Mouse (Mus musculus): ENCODE results near the gene Sdf2.
"Not testable (repeated sequence)": the region's sequence is repeated elsewhere in the genome, so short reads cannot be mapped to it uniquely, and the experiment has no call there.

Sdf2 gene

GRCm38 (mm10) chr11:78261380-78262352 is 16.1 kb downstream of the Sdf2 start, which contains the start of gene 2610507B11Rik:
Gene 2610507B11Rik, plus strand, starts transcription at chr11:78261752.
- peak; percentile 69 for DNase-seq (ENCODE audit: low spot score)

GRCm38 (mm10) chr11:78262550-78262949 is 17.0 kb downstream of the Sdf2 start:
- DNase-seq (ENCODE audit: low spot score) = no peak

GRCm38 (mm10) chr11:78265571-78265970 is 20.0 kb downstream of the Sdf2 start:
- DNase-seq (ENCODE audit: low spot score) = no peak

GRCm38 (mm10) chr11:78271986-78272385 is 26.4 kb downstream of the Sdf2 start:
- DNase-seq (ENCODE audit: low spot score) = no peak

GRCm38 (mm10) chr11:78275596-78275995 is 30.1 kb downstream of the Sdf2 start:
- DNase-seq (ENCODE audit: low spot score) = no peak

- DNase-seq (ENCODE audit: low spot score) = not testable (repeated sequence)
Measured at GRCm38 (mm10) chr11:78276169-78276568, 30.6 kb downstream of the Sdf2 start.

- DNase-seq (ENCODE audit: low spot score) = no peak
Measured at GRCm38 (mm10) chr11:78278853-78279252, 33.3 kb downstream of the Sdf2 start.

GRCm38 (mm10) chr11:78279586-78279985 is 34.0 kb downstream of the Sdf2 start:
- DNase-seq (ENCODE audit: low spot score) = no peak

- DNase-seq (ENCODE audit: low spot score) = no peak
Measured at GRCm38 (mm10) chr11:78289146-78289763, 43.7 kb downstream of the Sdf2 start.

GRCm38 (mm10) chr11:78290654-78291053 is 45.1 kb downstream of the Sdf2 start, which contains the start of gene BC030499:
Gene BC030499, plus strand, starts transcription at chr11:78290841.
- no peak for DNase-seq (ENCODE audit: low spot score)

GRCm38 (mm10) chr11:78294585-78294984 is 49.0 kb downstream of the Sdf2 start:
- DNase-seq (ENCODE audit: low spot score) = no peak

GRCm38 (mm10) chr11:78300917-78301316 is 55.4 kb downstream of the Sdf2 start:
- no peak for DNase-seq (ENCODE audit: low spot score)

GRCm38 (mm10) chr11:78301357-78302084 is 56.0 kb downstream of the Sdf2 start, which contains the start of gene Spag5:
Gene Spag5, plus strand, starts transcription at chr11:78301529.
- DNase-seq (ENCODE audit: low spot score) = peak; percentile 45
